In genomic region chr15:93518143-93518902, GRCm38 (mm10) we compare ENCODE assay signal across 8 mouse cellular contexts.
DNase-seq lines count a peak whose midpoint lies in the region; ATAC-seq and TF ChIP-seq lines count a peak whose summit lies in the region.

No protein-coding gene starts in this region.

- WGBS in spleen, adult 2 months = 4% methylated on average over 23 of the region's 23 CpGs
- WGBS in forebrain, embryonic 14.5 days = 2% methylated on average over 23 of the region's 23 CpGs
- WGBS in hindbrain, postnatal 0 days = 3% methylated on average over 23 of the region's 23 CpGs
- WGBS in liver, embryonic 14.5 days (ENCODE audit: insufficient replicate concordance) = 2% methylated on average over 23 of the region's 23 CpGs
- 3% methylated on average over 23 of the region's 23 CpGs for WGBS in neural tube, embryonic 11.5 days

- peaks cover 7% of the 10 kb centered on the region; the same call in 1 of the 2 replicates for H3K4me1 ChIP-seq in spleen, adult 2 months (ENCODE audit: control insufficient read depth, insufficient read depth, insufficient read length)
- H3K4me1 ChIP-seq in forebrain, embryonic 14.5 days (ENCODE audit: control insufficient read depth, insufficient read depth, low read length) = peaks cover 10% of the 10 kb centered on the region; the same call in 1 of the 2 replicates
- H3K4me1 ChIP-seq in hindbrain, postnatal 0 days (ENCODE audit: insufficient read depth, low read length) = peaks cover 11% of the 10 kb centered on the region
- H3K4me1 ChIP-seq in liver, embryonic 14.5 days (replicated peaks; ENCODE audit: control insufficient read depth in 2 of 2, insufficient read depth in 2 of 2, low read length in 1 of 2) = peaks cover 0 to 26% of the 10 kb centered on the region in 2 experiments; a peak in 3 of 4 replicates
- peaks cover 18% of the 10 kb centered on the region; the same call in 1 of the 2 replicates for H3K4me1 ChIP-seq in neural tube, embryonic 11.5 days (ENCODE audit: control insufficient read depth, insufficient read depth, low read length)

- TF ChIP-seq EP300 in liver, embryonic 14.5 days (IDR thresholded peaks at IDR 0.05; ENCODE audit: low read depth) = no peak

- no peak; the same call in 1 of the 2 replicates for ATAC-seq in forebrain, embryonic 14.5 days
- no peak; the same call in 1 of the 2 replicates for ATAC-seq in hindbrain, postnatal 0 days
- no peak for ATAC-seq in liver, embryonic 14.5 days (ENCODE audit: insufficient read depth)
- ATAC-seq in neural tube, embryonic 11.5 days (ENCODE audit: insufficient read depth, low FRiP score, low TSS enrichment) = 0 out of 2 replicates have a peak, but pooled peaks have one; percentile 13

- DNase-seq in spleen, adult 2 months (ENCODE audit: low read depth in 1 of 2, low spot score in 2 of 2) = no peak
- no peak for DNase-seq in spleen, postnatal 14 days (ENCODE audit: low spot score in 2 of 2)
- no peak for DNase-seq in forebrain, embryonic 14.5 days (ENCODE audit: low spot score)
- peak; percentile 22 for DNase-seq in hindbrain, postnatal 0 days (ENCODE audit: low spot score)
- no peak for DNase-seq in liver, embryonic 14.5 days (ENCODE audit: low read depth in 3 of 3, low spot score in 3 of 3)
- no peak for DNase-seq in neural tube, embryonic 11.5 days (ENCODE audit: low spot score)
- DNase-seq in left cerebral cortex, postnatal 14 days (ENCODE audit: low spot score in 2 of 2) = no peak
- DNase-seq in cerebellum, adult 11-12 months = no peak

- TF ChIP-seq CTCF in spleen, adult 2 months (IDR thresholded peaks at IDR 0.05; ENCODE audit: extremely low read depth, insufficient read depth, insufficient read length, insufficient replicate concordance) = no peak
- TF ChIP-seq CTCF in hindbrain, postnatal 0 days (IDR thresholded peaks at IDR 0.05; ENCODE audit: low read depth) = no peak
- TF ChIP-seq CTCF in liver, embryonic 14.5 days (IDR thresholded peaks at IDR 0.05; ENCODE audit: low read depth) = no peak

- intact Hi-C loops in left cerebral cortex, postnatal 14 days (cut with DNase I) = loop anchor here (5.0 kb wide), 1 partner anchor 59 kb away; no protein-coding TSS in a partner anchor

- H3K9me3 ChIP-seq in forebrain, embryonic 14.5 days (replicated peaks; ENCODE audit: control insufficient read depth, low read length) = no peaks in the 10 kb centered on the region
- no peaks in the 10 kb centered on the region for H3K9me3 ChIP-seq in hindbrain, postnatal 0 days (ENCODE audit: low read length)
- H3K9me3 ChIP-seq in liver, embryonic 14.5 days (ENCODE audit: control insufficient read depth, low read length) = no peaks in the 10 kb centered on the region
- no peaks in the 10 kb centered on the region for H3K9me3 ChIP-seq in neural tube, embryonic 11.5 days (ENCODE audit: control insufficient read depth, low read length)

- peak overlapping the region; percentile 65; the same call in 1 of the 2 replicates for H3K4me3 ChIP-seq in spleen, adult 2 months (ENCODE audit: extremely low read depth, insufficient read depth, insufficient read length)
- H3K4me3 ChIP-seq in forebrain, embryonic 14.5 days (ENCODE audit: low read depth, low read length) = peak overlapping the region; percentile 67
- H3K4me3 ChIP-seq in hindbrain, postnatal 0 days (ENCODE audit: low read length) = peak overlapping the region; percentile 81
- H3K4me3 ChIP-seq in liver, embryonic 14.5 days (ENCODE audit: insufficient read depth in 1 of 2, low read depth in 2 of 2, low read length in 2 of 2) = peak overlapping the region; percentile 53 to 73
- peak overlapping the region; percentile 73 for H3K4me3 ChIP-seq in neural tube, embryonic 11.5 days (ENCODE audit: low read depth, low read length)

- H3K36me3 ChIP-seq in spleen, adult 2 months (ENCODE audit: control insufficient read depth, insufficient read depth, low read length) = no peaks in the 10 kb centered on the region
- H3K36me3 ChIP-seq in forebrain, embryonic 14.5 days (ENCODE audit: control insufficient read depth, insufficient read depth, low read length) = no peaks in the 10 kb centered on the region
- no peaks in the 10 kb centered on the region for H3K36me3 ChIP-seq in hindbrain, postnatal 0 days (ENCODE audit: insufficient read depth, low read length)
- no peaks in the 10 kb centered on the region for H3K36me3 ChIP-seq in liver, embryonic 14.5 days (replicated peaks; ENCODE audit: control insufficient read depth, insufficient read depth, low read depth)
- H3K36me3 ChIP-seq in neural tube, embryonic 11.5 days (ENCODE audit: control insufficient read depth, insufficient read depth, low read length) = no peaks in the 10 kb centered on the region

- no peak for TF ChIP-seq POLR2A in spleen, adult 2 months (IDR thresholded peaks at IDR 0.05; ENCODE audit: low read depth, low read length)

- H3K9ac ChIP-seq in forebrain, embryonic 14.5 days (ENCODE audit: low read length) = peak overlapping the region; percentile 67
- H3K9ac ChIP-seq in hindbrain, postnatal 0 days (replicated peaks; ENCODE audit: low read length) = peak overlapping the region; percentile 64
- H3K9ac ChIP-seq in liver, embryonic 14.5 days (replicated peaks) = peak overlapping the region; percentile 40
- H3K9ac ChIP-seq in neural tube, embryonic 11.5 days (ENCODE audit: low read length) = peak overlapping the region; percentile 73

- H3K4me2 ChIP-seq in forebrain, embryonic 14.5 days (ENCODE audit: low read length) = peak overlapping the region; percentile 95
- peak overlapping the region; percentile 93 for H3K4me2 ChIP-seq in hindbrain, postnatal 0 days (ENCODE audit: low read depth, low read length)
- H3K4me2 ChIP-seq in liver, embryonic 14.5 days (ENCODE audit: low read depth) = peak overlapping the region; percentile 89
- peak overlapping the region; percentile 95 for H3K4me2 ChIP-seq in neural tube, embryonic 11.5 days (ENCODE audit: low read depth)

- H3K27me3 ChIP-seq in spleen, adult 2 months (ENCODE audit: control insufficient read depth, insufficient read depth, low read length) = peaks cover 5% of the 10 kb centered on the region; the same call in 1 of the 2 replicates
- H3K27me3 ChIP-seq in forebrain, embryonic 14.5 days (replicated peaks; ENCODE audit: control insufficient read depth, insufficient read depth, low read length) = no peaks in the 10 kb centered on the region
- H3K27me3 ChIP-seq in hindbrain, postnatal 0 days (ENCODE audit: insufficient read depth, low read length) = no peaks in the 10 kb centered on the region
- H3K27me3 ChIP-seq in liver, embryonic 14.5 days (ENCODE audit: control insufficient read depth, insufficient read depth, low read length) = peaks cover 23% of the 10 kb centered on the region
- peaks cover 2% of the 10 kb centered on the region; the same call in 1 of the 2 replicates for H3K27me3 ChIP-seq in neural tube, embryonic 11.5 days (ENCODE audit: control insufficient read depth, insufficient read depth, low read length)

- H3K27ac ChIP-seq in spleen, adult 2 months (ENCODE audit: insufficient read depth, low read length) = peak overlapping the region; percentile 39; the same call in 1 of the 2 replicates
- no peak overlapping the region for H3K27ac ChIP-seq in forebrain, embryonic 14.5 days (ENCODE audit: low read depth, low read length)
- peak overlapping the region; percentile 72 for H3K27ac ChIP-seq in hindbrain, postnatal 0 days
- H3K27ac ChIP-seq in liver, embryonic 14.5 days = no peak overlapping the region
- H3K27ac ChIP-seq in neural tube, embryonic 11.5 days (ENCODE audit: low read depth, low read length) = peak overlapping the region; percentile 68; the same call in 1 of the 2 replicates

Comparison
In these comparisons a context has a peak if more than half of its experiments do, and no peak if none do; other contexts are left out.
1. H3K27ac ChIP-seq: peak in spleen, adult 2 months (single experiment), hindbrain, postnatal 0 days (single experiment) and neural tube, embryonic 11.5 days (single experiment); none in forebrain, embryonic 14.5 days (single experiment) and liver, embryonic 14.5 days (single experiment).
2. Peak in every context shown above with its lines, with median percentiles within 50 percentile points of each other: H3K4me3 ChIP-seq, H3K4me2 ChIP-seq and H3K9ac ChIP-seq.